Mouse (Mus musculus): ENCODE results near the gene Spen.
"Not testable (repeated sequence)": the region's sequence is repeated elsewhere in the genome, so short reads cannot be mapped to it uniquely, and the experiment has no call there.

Spen gene

GRCm38 (mm10) chr4:141538408-141539212 is at the start of gene Spen:
Spen (minus strand) TSS chr4:141538597.
- DNase-seq, result peak; percentile 94

GRCm38 (mm10) chr4:141583919-141584318 is 45.5 kb upstream of the Spen start:
- DNase-seq, result no peak

- DNase-seq, result no peak
Observed at GRCm38 (mm10) chr4:141581051-141581450, 42.7 kb upstream of the Spen start.

GRCm38 (mm10) chr4:141578833-141579232 is 40.4 kb upstream of the Spen start:
- DNase-seq, result no peak

GRCm38 (mm10) chr4:141576877-141577276 is 38.5 kb upstream of the Spen start:
- DNase-seq, result no peak

GRCm38 (mm10) chr4:141576404-141576803 is 38.0 kb upstream of the Spen start:
- no peak for DNase-seq

- DNase-seq, result peak; percentile 83
Observed at GRCm38 (mm10) chr4:141574789-141575702, 36.6 kb upstream of the Spen start.

GRCm38 (mm10) chr4:141573359-141573966 is 35.1 kb upstream of the Spen start:
- no peak for DNase-seq

- DNase-seq, result no peak
Observed at GRCm38 (mm10) chr4:141572668-141573358, 34.4 kb upstream of the Spen start.

- DNase-seq, result no peak
Observed at GRCm38 (mm10) chr4:141571934-141572333, 33.5 kb upstream of the Spen start.

GRCm38 (mm10) chr4:141571337-141571739 is 32.9 kb upstream of the Spen start:
- DNase-seq, result no peak

- no peak for DNase-seq
Observed at GRCm38 (mm10) chr4:141570821-141571220, 32.4 kb upstream of the Spen start.

GRCm38 (mm10) chr4:141570004-141570403 is 31.6 kb upstream of the Spen start:
- no peak for DNase-seq

- no peak for DNase-seq
Observed at GRCm38 (mm10) chr4:141568966-141569365, 30.6 kb upstream of the Spen start.

GRCm38 (mm10) chr4:141567174-141567573 is 28.8 kb upstream of the Spen start:
- not testable (repeated sequence) for DNase-seq

- DNase-seq, result no peak
Observed at GRCm38 (mm10) chr4:141566187-141566586, 27.8 kb upstream of the Spen start.

GRCm38 (mm10) chr4:141565325-141565724 is 26.9 kb upstream of the Spen start:
- no peak for DNase-seq

- no peak for DNase-seq
Observed at GRCm38 (mm10) chr4:141564660-141565059, 26.3 kb upstream of the Spen start.

- DNase-seq, result no peak
Observed at GRCm38 (mm10) chr4:141564209-141564608, 25.8 kb upstream of the Spen start.

- DNase-seq, result no peak
Observed at GRCm38 (mm10) chr4:141562281-141562680, 23.9 kb upstream of the Spen start.

- DNase-seq, result not testable (repeated sequence)
Observed at GRCm38 (mm10) chr4:141561331-141561919, 23.0 kb upstream of the Spen start.

- peak; percentile 86 for DNase-seq
Observed at GRCm38 (mm10) chr4:141559898-141560263, 21.5 kb upstream of the Spen start.

Measured in thymus, postnatal 25 days (tissue).